Mouse (Mus musculus) lung, adult 2 months (tissue): Measurements from ENCODE around the gene Ribc2.

Experiments used
- CTCF ChIP-seq: fragments of 200-500 bp; IDR thresholded peaks from 2 replicates; pipeline ENCODE4 v1.5.1; 2011; ENCODE audit warnings: mild to moderate bottlenecking, low read length, control low read depth; ENCODE audit not compliant: insufficient read depth
- POLR2A ChIP-seq: fragments of 200-500 bp; IDR thresholded peaks from 2 replicates; pipeline ENCODE4 v1.6.1; 2011; ENCODE audit warnings: low read depth, mild to moderate bottlenecking, control low read depth, low read length, borderline replicate concordance; ENCODE audit errors: extremely low read depth

DNA sequence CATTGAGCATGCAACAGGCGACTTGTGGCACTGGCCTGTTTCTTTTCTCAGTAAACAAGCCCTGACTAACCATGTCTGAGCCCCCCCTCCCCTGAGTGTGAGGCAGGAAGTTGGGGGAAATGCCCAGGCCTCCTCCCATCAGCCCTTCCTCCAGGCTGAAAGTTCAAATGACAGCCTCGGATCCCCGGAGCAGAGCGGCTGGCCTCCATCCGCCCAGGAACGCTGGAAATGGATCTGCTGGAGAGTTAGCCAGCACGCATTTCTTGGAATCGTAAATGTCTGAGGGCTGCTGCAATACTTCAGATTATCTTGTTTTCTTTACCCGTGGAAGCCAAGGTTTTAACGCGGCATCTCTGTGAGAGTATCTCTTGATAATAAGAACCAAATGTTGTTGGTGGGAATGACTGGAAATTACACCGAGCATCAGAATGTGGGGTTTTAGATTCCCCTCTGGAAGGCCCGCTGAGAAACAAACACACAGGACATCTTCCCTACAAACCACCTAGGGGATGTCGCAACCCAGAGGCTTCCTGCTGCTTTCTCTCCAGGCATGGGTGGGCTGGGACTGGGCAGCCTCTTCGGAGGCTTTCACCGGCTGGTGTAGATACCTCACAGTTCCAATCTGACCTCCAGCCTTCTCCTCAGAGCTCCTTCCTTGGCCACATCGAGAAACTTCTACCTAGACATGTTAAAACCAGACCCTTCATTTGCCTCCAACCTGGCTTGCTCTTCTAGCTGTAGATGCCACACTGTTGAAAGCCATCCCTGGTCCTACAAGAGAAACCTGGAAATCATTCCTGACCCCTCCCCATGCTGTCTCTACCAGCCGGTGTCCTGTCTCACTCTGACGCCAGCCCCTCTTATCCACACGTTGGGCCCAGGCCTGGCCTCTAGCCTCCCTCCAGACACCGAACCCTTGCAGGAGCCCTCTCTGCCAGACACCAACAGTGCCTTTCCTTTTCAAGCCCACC, 31.1 kb downstream of the Ribc2 start:
- TF ChIP-seq CTCF, result no peak
- TF ChIP-seq POLR2A, result no peak
